Mouse (Mus musculus) olfactory bulb, adult 2 months (tissue): ENCODE results near the gene Rnaseh1. TPM values are rescaled to one million over a fixed set of nuclear protein-coding genes. Genes with fewer than 3 reads are reported as not detected.

Experiments used
- H3K27ac ChIP-seq: fragments of 200-500 bp; 2 replicates; pipeline ENCODE4 v1.5.1; 2012; ENCODE audit warnings: low read depth, low read length; ENCODE audit not compliant: insufficient read depth
- H3K4me1 ChIP-seq: fragments of 200-500 bp; 2 replicates; pipeline ENCODE4 v1.6.1; 2012; ENCODE audit warnings: low read length; ENCODE audit not compliant: control insufficient read depth, insufficient read depth
- H3K4me3 ChIP-seq: fragments of 200-500 bp; 2 replicates; pipeline ENCODE4 v1.5.1; 2012; ENCODE audit warnings: mild to moderate bottlenecking, low read depth, low read length, moderate library complexity; ENCODE audit not compliant: insufficient read depth
- CTCF ChIP-seq: fragments of 200-500 bp; IDR thresholded peaks from 2 replicates; pipeline ENCODE4 v1.5.1; 2012; ENCODE audit warnings: low read depth, mild to moderate bottlenecking, low read length, moderate library complexity; ENCODE audit not compliant: insufficient read depth
- POLR2A ChIP-seq: fragments of 200-500 bp; IDR thresholded peaks from 2 replicates; pipeline ENCODE4 v1.6.1; 2012; ENCODE audit warnings: mild to moderate bottlenecking, low read depth, low read length, moderate library complexity; ENCODE audit not compliant: insufficient read depth
- WGBS: fragments of 180-500 bp; shearing (Covaris S2); methylation state at CpG from one replicate; pipeline ENCODE4 v1.1.7; 2018; 5-methylcytosine and 5-hydroxymethylcytosine counted together
- polyA plus RNA-seq: library from polyadenylated mRNA; stranded (reverse); fragments of >200 nt; gene quantifications from 2 replicates; pipeline ENCODE4 v1.2.4, GENCODE M21; 2012; ENCODE audit warnings: low replicate concordance; ENCODE audit not compliant: missing spikeins, insufficient read depth, insufficient read length

Gene Rnaseh1
- polyA plus RNA-seq, 1 experiment: not detected

- Histone ChIP-seq H3K27ac (peak overlapping the region; percentile 10), H3K4me3 (no peak overlapping the region), H3K4me1 (peaks cover 30% of the 10 kb centered on the region)
- no peak for TF ChIP-seq POLR2A
- TF ChIP-seq CTCF: no peak
- 8% methylated on average over 6 of the region's 6 CpGs for WGBS
Measured at GRCm38 (mm10) chr12:28699656-28700055, 50.3 kb downstream of the Rnaseh1 start.

GRCm38 (mm10) chr12:28700101-28700511 lies 50.7 kb downstream of the Rnaseh1 start:
- 19% methylated on average over 3 of the region's 3 CpGs for WGBS
- Histone ChIP-seq H3K27ac (peak overlapping the region; percentile 10), H3K4me3 (no peak overlapping the region), H3K4me1 (peaks cover 33% of the 10 kb centered on the region)
- TF ChIP-seq CTCF: no peak
- no peak for TF ChIP-seq POLR2A

GRCm38 (mm10) chr12:28700561-28701025 lies 51.2 kb downstream of the Rnaseh1 start:
- 39% methylated on average over 19 of the region's 19 CpGs for WGBS
- Histone ChIP-seq H3K4me3 (no peak overlapping the region), H3K4me1 (peaks cover 36% of the 10 kb centered on the region), H3K27ac (peak overlapping the region; percentile 10)
- TF ChIP-seq POLR2A (no peak), CTCF (no peak)

GRCm38 (mm10) chr12:28701302-28701701 lies 51.9 kb downstream of the Rnaseh1 start:
- H3K27ac ChIP-seq: peak overlapping the region; percentile 10
- no peak overlapping the region for H3K4me3 ChIP-seq
- WGBS: 44% methylated on average over 11 of the region's 11 CpGs
- no peak for TF ChIP-seq CTCF
- no peak for TF ChIP-seq POLR2A
- peaks cover 36% of the 10 kb centered on the region for H3K4me1 ChIP-seq

GRCm38 (mm10) chr12:28704381-28704780 lies 55.0 kb downstream of the Rnaseh1 start:
- peaks cover 44% of the 10 kb centered on the region for H3K4me1 ChIP-seq
- TF ChIP-seq CTCF: no peak
- TF ChIP-seq POLR2A: no peak
- peak overlapping the region; percentile 76 for H3K27ac ChIP-seq
- no peak overlapping the region for H3K4me3 ChIP-seq
- 28% methylated on average over 12 of the region's 12 CpGs for WGBS

- Histone ChIP-seq H3K4me3 (no peak overlapping the region), H3K4me1 (peaks cover 47% of the 10 kb centered on the region), H3K27ac (no peak overlapping the region)
- TF ChIP-seq CTCF: no peak
- no peak for TF ChIP-seq POLR2A
- 90% methylated on average over 6 of the region's 6 CpGs for WGBS
Measured at GRCm38 (mm10) chr12:28705204-28705603, 55.8 kb downstream of the Rnaseh1 start.

- TF ChIP-seq POLR2A (no peak), CTCF (no peak)
- Histone ChIP-seq H3K4me3 (no peak overlapping the region), H3K4me1 (peaks cover 41% of the 10 kb centered on the region), H3K27ac (no peak overlapping the region)
- WGBS: 89% methylated on average over 4 of the region's 4 CpGs
Measured at GRCm38 (mm10) chr12:28708154-28708553, 58.8 kb downstream of the Rnaseh1 start.

Other genes with a start within 250 kb of the Rnaseh1 start
- not detected in 2 replicates for gene Dcdc2c, start 97.2 kb upstream of the Rnaseh1 start, polyA plus RNA-seq
- not detected in 2 replicates for gene Allc, start 67.1 kb upstream of the Rnaseh1 start, polyA plus RNA-seq
- gene Colec11, start 26.2 kb upstream of the Rnaseh1 start, polyA plus RNA-seq: not detected in 2 replicates
- not detected in 2 replicates for gene Rps7, start 13.6 kb upstream of the Rnaseh1 start, polyA plus RNA-seq
- gene Adi1, start 25.6 kb downstream of the Rnaseh1 start, polyA plus RNA-seq: not detected in 2 replicates
- not detected in 2 replicates for gene Trappc12, start 100.9 kb downstream of the Rnaseh1 start, polyA plus RNA-seq
- not detected in 2 replicates for gene Eipr1, start 102.2 kb downstream of the Rnaseh1 start, polyA plus RNA-seq